Mouse (Mus musculus): ENCODE results near the gene Tent4a.

DNA sequence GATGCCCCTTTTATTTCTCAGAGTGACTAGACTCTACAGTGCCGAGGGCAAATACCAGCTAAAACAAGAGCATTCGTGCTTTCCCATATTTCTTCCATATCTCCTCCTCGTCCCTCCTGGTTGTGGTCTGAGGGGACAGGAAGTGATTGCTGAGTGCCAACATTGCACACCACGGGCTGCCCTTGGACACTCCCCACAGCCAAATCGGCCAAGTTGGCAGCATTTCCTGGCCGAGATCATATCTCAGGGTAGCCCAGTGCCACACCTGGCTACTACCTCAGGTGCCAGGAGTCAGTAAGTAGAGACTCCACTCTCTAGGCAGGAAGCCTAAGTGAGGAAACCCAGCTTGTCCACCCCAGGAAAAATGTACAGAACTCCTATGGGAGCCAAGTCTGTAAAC is 6.8 kb upstream of the Tent4a start:
- TF ChIP-seq CTCF (conservative IDR thresholded peaks at IDR 0.05; ENCODE audit: insufficient read depth, insufficient read length, low read depth, low read length) (no peak), POLR2A (IDR thresholded peaks at IDR 0.05; ENCODE audit: low read depth, low read length) (no peak)

Data from kidney, adult 2 months (tissue).